Mouse (Mus musculus): ENCODE measurements at regions not wholly inside any gene's neighbourhood (a gene's known extent, or its start where the extent isn't known, plus 50 kb on each side); places are given as distances from the start of the nearest gene placed in this dataset.

DNA sequence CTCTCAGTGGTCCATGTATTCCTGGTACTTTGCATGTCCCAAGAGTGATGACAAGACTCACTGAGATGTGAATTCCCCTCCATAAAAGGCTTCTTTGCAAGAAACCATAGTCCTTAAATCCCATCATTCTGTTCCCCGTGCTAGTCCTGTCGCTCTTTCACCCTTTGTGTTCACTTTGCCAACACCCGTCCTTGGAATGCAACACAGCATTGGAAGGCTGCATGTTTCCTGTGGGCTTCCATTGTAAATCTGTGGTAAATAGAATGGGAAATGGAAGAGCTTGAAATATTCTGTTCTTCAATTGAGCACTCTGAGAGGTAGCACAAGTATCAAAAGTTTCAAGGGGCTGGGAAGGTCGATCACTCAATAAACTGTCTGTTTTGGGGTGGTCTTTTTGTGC, 226.1 kb downstream of the Ube2cbp start:
- Histone ChIP-seq H3K79me2 (replicated peaks; ENCODE audit: control insufficient read depth, extremely low read depth, insufficient read depth, poor library complexity, severe bottlenecking) (no peaks in the 10 kb centered on the region), H3K36me3 (replicated peaks in 1 of 2; ENCODE audit: control insufficient read depth in 1 of 2, insufficient read depth in 1 of 2, low read length in 1 of 2) (no peaks in the 10 kb centered on the region), H3K4me1 (ENCODE audit: control insufficient read depth in 1 of 2, insufficient read depth in 2 of 2) (no peaks in the 10 kb centered on the region), H3K27ac (ENCODE audit: insufficient read depth, low read depth) (no peak overlapping the region), H3K27me3 (replicated peaks) (no peaks in the 10 kb centered on the region), H3K9me3 (replicated peaks; ENCODE audit: low read length) (no peaks in the 10 kb centered on the region), H3K9ac (ENCODE audit: insufficient read depth, low read depth) (no peak overlapping the region), H3K4me3 (replicated peaks in 1 of 3; ENCODE audit: low read depth in 2 of 3, low read length in 2 of 3, poor library complexity in 1 of 3) (no peak overlapping the region), H3K4me2 (ENCODE audit: insufficient read depth, low read depth, poor library complexity, severe bottlenecking) (no peak overlapping the region)
- dilution Hi-C loops (cut with MboI; ENCODE audit: extremely low pct_ligation_motif_present, extremely low pct_unique_long_range_greater_than_20kb, low sequenced_read_pairs) = no loop called here
- no peak for DNase-seq (ENCODE audit: extremely low read depth)
- in situ Hi-C loops (cut with MboI; ENCODE audit: low pct_ligation_motif_present, low pct_unique_long_range_greater_than_20kb, low sequenced_read_pairs) = no loop called here
- TF ChIP-seq GABPA (IDR thresholded peaks at IDR 0.05; ENCODE audit: insufficient replicate concordance, low read depth, low read length) (no peak), MXI1 (IDR thresholded peaks at IDR 0.05; ENCODE audit: low read depth, low read length) (no peak), BHLHE40 (IDR thresholded peaks at IDR 0.05; ENCODE audit: low read depth, low read length) (no peak), ZNF384 (IDR thresholded peaks at IDR 0.05; ENCODE audit: low read depth, low read length) (no peak), RCOR1 (conservative IDR thresholded peaks at IDR 0.05; ENCODE audit: low read depth, low read length) (no peak), CHD1 (IDR thresholded peaks at IDR 0.05; ENCODE audit: low read depth, low read length) (no peak), KAT2A (IDR thresholded peaks at IDR 0.05; ENCODE audit: insufficient replicate concordance, low read length) (no peak), JUN (IDR thresholded peaks at IDR 0.05; ENCODE audit: insufficient read depth, low read depth, low read length) (no peak), ZMIZ1 (IDR thresholded peaks at IDR 0.05; ENCODE audit: low read depth, low read length) (no peak), CTCF (conservative IDR thresholded peaks at IDR 0.05 in 1 of 2, IDR thresholded peaks at IDR 0.05 in 1 of 2; ENCODE audit: low read depth in 2 of 2, low read length in 2 of 2) (no peak), MEF2A (IDR thresholded peaks at IDR 0.05; ENCODE audit: borderline replicate concordance, low read depth, low read length) (no peak), ELF1 (IDR thresholded peaks at IDR 0.05; ENCODE audit: low read depth, low read length) (no peak), PAX5 (IDR thresholded peaks at IDR 0.05; ENCODE audit: low read length) (no peak), CHD2 (IDR thresholded peaks at IDR 0.05; ENCODE audit: low read length) (no peak), USF2 (conservative IDR thresholded peaks at IDR 0.05; ENCODE audit: low read depth, low read length) (no peak), IRF4 (IDR thresholded peaks at IDR 0.05; ENCODE audit: low read depth, low read length) (no peak)

DNA sequence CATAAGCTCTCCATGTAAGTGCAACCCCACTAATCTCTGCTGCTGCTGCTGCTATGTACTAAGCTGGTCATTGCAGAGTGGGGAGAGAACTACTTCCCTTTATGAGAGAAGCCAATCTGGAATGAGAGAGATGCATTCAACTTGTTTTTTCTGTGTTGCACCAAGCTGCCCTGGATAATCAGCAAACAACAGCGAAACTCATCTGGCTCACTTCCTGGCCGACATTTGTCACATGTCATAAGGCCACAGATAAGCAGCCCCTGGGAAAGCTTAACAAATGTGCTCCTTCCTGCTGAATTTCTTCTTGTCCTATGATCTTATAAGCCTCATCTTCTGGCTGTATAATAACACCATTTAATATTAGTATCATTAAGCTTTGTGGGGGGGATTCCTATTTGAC, 224.5 kb downstream of the Ube2cbp start:
- H3K27me3 ChIP-seq (replicated peaks) = no peaks in the 10 kb centered on the region
- no peaks in the 10 kb centered on the region for H3K4me1 ChIP-seq (ENCODE audit: control insufficient read depth in 1 of 2, insufficient read depth in 2 of 2)
- TF ChIP-seq GABPA (IDR thresholded peaks at IDR 0.05; ENCODE audit: insufficient replicate concordance, low read depth, low read length) (no peak), PAX5 (IDR thresholded peaks at IDR 0.05; ENCODE audit: low read length) (no peak), USF2 (conservative IDR thresholded peaks at IDR 0.05; ENCODE audit: low read depth, low read length) (no peak), BHLHE40 (IDR thresholded peaks at IDR 0.05; ENCODE audit: low read depth, low read length) (no peak), JUND (conservative IDR thresholded peaks at IDR 0.05; ENCODE audit: low read depth, low read length) (no peak), POLR2A (IDR thresholded peaks at IDR 0.05; ENCODE audit: low read depth, low read length) (no peak), ZNF384 (IDR thresholded peaks at IDR 0.05; ENCODE audit: low read depth, low read length) (no peak), MYC (IDR thresholded peaks at IDR 0.05; ENCODE audit: low read depth, low read length) (no peak), HCFC1 (IDR thresholded peaks at IDR 0.05; ENCODE audit: low read depth, low read length) (no peak), NELFE (IDR thresholded peaks at IDR 0.05; ENCODE audit: low read depth, low read length) (no peak), EP300 (IDR thresholded peaks at IDR 0.05; ENCODE audit: low read length) (no peak)
- H3K27ac ChIP-seq (ENCODE audit: insufficient read depth, low read depth) = no peak overlapping the region
- no peaks in the 10 kb centered on the region for H3K79me2 ChIP-seq (replicated peaks; ENCODE audit: control insufficient read depth, extremely low read depth, insufficient read depth, poor library complexity, severe bottlenecking)
- DNase-seq (ENCODE audit: extremely low read depth) = no peak
- no peak overlapping the region for H3K9ac ChIP-seq (ENCODE audit: insufficient read depth, low read depth)
- no peaks in the 10 kb centered on the region for H3K36me3 ChIP-seq (replicated peaks in 1 of 2; ENCODE audit: control insufficient read depth in 1 of 2, insufficient read depth in 1 of 2, low read length in 1 of 2)
- H3K4me3 ChIP-seq (replicated peaks in 1 of 3; ENCODE audit: low read depth in 2 of 3, low read length in 2 of 3, poor library complexity in 1 of 3) = no peak overlapping the region
- in situ Hi-C loops (cut with MboI; ENCODE audit: low pct_ligation_motif_present, low pct_unique_long_range_greater_than_20kb, low sequenced_read_pairs) = no loop called here
- no peaks in the 10 kb centered on the region for H3K9me3 ChIP-seq (replicated peaks; ENCODE audit: low read length)
- dilution Hi-C loops (cut with MboI; ENCODE audit: extremely low pct_ligation_motif_present, extremely low pct_unique_long_range_greater_than_20kb, low sequenced_read_pairs) = no loop called here
- H3K4me2 ChIP-seq (ENCODE audit: insufficient read depth, low read depth, poor library complexity, severe bottlenecking) = no peak overlapping the region
